Mouse (Mus musculus) urinary bladder, adult 2 months (tissue): ENCODE results near the gene Fads1. TPM values are rescaled to one million over a fixed set of nuclear protein-coding genes. Genes with fewer than 3 reads are reported as not detected.
A peak's percentile ranks its signal among the peaks of the same experiment; 100 is the strongest.

Experiments
- DNase-seq: peaks from one replicate; pipeline ENCODE4 v3.0.0; 2022; ENCODE audit warnings: low spot score
- polyA plus RNA-seq: library from polyadenylated mRNA; depleted of rRNA; stranded (reverse); fragments of >200 nt; gene quantifications from 2 replicates; pipeline ENCODE4 v1.2.3, GENCODE M21; 2012

The Fads1 gene
- polyA plus RNA-seq, 1 experiment: 75.3 TPM

DNA sequence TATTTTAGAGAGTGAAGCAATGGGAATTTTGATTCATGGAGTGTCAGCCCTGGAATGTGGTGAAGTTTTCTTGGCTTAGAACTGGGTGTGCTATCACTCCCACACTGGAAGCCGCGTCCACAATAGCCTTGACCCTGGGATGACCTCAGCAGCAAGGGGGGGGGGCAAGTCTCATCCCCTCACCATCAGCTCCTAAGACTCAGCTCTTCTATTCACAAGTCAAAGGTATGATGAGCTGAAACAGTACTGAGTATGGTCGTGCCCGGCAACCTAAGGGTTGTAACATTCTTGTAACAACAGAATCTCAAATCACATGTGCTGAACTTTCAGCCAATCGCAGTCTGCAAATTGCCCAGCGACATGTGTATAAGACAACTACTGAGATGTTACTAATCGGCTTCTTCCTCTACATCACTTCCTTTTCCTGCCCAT, 5.7 kb upstream of the Fads1 start:
- DNase-seq: no peak

- DNase-seq: no peak
Measured at GRCm38 (mm10) chr19:10181225-10181624, 1.5 kb upstream of the Fads1 start.

DNA sequence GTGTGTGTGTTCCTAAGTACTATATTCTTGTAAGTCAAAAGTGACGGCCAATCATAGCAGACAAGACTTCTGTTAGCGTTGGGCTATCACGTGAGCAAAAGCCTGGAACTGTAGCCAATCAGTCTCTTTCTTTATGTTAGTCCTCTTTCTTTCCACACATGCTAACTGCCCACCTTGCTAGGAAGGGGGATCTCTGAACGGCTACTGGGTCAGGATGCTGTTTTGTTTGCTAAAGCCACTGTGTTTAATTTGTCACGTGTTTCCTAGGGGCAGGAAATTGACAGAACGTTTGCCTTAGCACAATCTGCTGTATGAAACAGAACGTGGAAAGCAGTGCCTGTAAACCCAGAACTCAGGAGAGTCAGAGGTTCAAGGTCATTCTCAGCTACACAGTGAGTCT, 546 bp upstream of the Fads1 start:
- DNase-seq: no peak

- DNase-seq: peak; percentile 53
Measured at GRCm38 (mm10) chr19:10183299-10183983, 753 bp downstream of the Fads1 start.

GRCm38 (mm10) chr19:10184096-10184495, 1.4 kb downstream of the Fads1 start:
- no peak for DNase-seq

DNA sequence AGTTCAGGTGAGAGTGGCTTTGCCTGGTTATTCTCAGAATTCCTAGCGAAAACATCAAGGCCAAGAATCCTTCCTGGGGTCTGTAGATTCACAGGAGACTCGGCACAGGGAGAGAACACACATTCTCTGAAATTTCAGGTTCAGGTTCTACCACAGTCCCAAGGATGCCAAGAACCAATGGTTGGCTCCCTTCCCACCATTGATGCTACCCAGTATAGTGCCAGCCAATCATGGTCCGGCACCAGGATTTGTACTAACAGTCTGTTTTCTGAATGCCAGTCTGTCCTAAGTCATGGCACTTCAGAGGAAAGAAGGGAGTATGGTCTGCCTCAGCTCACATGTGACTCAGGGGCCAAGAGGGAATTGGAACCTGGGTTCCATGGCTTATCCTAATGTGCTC, 3.2 kb downstream of the Fads1 start:
- no peak for DNase-seq

- DNase-seq: no peak
Measured at GRCm38 (mm10) chr19:10186569-10186968, 3.9 kb downstream of the Fads1 start.

DNA sequence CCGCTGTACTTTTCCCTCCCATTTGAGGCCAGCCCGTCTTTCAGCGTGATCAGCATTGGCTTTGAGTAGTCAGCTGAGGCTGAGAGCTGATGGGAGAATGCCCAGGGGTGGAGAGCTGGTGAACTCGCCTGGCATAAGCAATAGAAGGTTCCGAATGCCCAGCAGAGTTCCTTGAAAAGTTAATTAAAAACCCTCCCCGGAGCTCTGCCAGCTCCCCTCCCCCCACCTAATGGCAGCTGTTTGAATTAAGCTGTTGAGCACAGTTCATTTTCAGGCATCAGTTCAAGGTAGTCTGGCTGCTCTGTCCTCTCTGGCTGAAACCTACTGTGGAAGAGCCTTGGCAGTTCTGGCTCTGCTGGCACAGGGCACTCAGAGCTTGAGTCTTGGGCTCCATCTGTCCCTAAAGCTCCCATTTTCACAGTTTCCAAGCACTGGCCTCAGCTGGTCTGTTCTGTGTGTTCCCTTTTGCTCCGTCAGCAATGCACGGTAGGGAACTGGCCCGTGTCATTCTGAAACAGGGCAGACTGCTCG, 5.7 kb downstream of the Fads1 start:
- no peak for DNase-seq

DNA sequence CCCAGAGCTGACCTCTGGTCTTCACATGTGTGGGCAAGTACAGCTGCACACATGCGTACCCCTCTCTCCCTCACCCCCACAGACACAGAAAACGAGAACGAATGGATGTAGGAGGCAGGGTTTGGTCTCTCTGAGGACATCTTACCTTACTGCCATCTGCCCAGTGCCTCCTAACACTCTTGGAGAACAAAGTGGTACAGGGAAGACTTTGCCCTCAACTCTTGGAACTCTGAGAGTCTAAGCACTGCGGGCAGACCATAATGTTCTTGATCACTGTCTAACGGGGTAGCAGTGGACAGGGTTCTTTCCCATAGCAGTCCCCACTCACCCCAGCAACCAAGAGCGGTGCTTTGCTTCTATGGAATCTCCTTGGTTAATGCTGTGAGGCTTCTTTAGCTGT, 6.3 kb downstream of the Fads1 start:
- no peak for DNase-seq

- no peak for DNase-seq
Measured at GRCm38 (mm10) chr19:10189940-10190339, 7.3 kb downstream of the Fads1 start.

DNA sequence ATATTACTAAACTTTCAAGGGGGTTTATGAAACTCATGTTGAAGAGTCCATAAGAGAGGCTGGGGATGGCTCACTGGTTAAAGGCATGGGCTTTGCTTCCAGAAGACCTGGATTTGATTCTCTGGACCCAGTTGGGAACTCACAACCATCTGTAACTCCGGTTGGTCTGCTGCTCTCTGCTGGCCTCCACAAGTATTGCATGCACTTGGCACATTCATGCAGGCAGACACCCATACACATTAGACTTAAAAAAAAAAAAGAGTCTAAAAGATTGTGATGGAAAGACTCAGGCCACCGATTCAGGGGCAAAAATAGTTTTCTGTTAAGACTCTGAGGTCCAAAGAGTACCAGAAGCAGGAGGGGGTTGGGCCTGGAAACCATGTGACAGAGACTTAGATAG, 8.1 kb downstream of the Fads1 start:
- DNase-seq: peak; percentile 45

DNA sequence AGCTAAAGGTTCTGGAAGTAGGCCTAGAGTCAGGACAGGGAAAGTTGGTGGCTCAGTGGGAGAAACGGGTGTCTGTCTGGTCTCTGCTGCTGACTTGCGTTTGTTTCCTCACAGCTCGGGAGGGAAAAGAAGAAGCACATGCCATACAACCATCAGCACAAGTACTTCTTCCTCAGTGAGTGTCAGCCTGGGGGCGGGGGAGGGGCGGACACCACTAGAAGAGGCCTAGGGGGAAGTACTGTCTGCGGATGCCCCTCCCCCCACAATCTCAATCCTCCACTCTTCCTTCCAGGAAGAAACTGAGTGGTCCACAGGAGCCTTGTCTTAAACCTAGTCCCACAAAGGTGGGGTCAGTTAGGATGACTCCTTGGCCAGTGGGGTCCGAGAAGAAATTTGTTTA, 8.6 kb downstream of the Fads1 start:
- no peak for DNase-seq

DNA sequence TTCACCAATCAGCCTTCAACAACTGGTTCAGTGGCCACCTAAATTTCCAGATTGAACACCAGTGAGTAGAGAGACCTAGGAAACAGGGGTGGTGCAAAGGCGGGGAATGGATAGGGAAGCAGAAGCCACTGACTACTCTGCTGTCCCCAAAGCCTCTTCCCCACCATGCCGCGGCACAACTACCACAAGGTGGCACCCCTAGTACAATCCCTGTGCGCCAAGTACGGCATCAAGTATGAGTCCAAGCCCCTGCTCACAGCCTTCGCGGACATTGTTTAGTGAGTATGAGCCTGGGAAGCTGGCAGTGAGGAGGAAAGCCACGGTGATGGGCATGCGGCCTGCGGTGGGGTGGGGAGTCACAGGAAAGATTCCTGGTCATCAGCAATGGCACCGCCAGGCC, 11.6 kb downstream of the Fads1 start:
- DNase-seq: no peak

- no peak for DNase-seq
Measured at GRCm38 (mm10) chr19:10195252-10195651, 12.6 kb downstream of the Fads1 start.

DNA sequence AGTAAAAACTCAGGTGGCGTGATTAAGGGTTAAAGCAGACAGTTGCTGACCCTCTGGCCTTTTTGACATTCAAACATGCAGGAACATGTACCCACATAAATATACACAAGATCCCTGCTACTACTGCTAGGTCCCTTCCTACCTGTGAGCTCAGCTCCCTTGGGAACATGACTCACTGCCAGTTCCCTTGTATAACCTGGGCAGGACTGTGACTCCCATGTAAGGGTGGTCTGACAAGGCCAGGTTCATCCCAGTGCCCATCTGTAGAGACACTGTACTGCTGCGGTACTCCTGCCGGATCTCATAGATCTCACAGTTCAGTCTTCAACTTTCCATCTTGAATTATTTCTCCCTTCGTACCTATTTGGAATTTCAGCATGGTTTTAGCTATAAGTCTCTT, 14.4 kb downstream of the Fads1 start:
- DNase-seq: no peak

DNA sequence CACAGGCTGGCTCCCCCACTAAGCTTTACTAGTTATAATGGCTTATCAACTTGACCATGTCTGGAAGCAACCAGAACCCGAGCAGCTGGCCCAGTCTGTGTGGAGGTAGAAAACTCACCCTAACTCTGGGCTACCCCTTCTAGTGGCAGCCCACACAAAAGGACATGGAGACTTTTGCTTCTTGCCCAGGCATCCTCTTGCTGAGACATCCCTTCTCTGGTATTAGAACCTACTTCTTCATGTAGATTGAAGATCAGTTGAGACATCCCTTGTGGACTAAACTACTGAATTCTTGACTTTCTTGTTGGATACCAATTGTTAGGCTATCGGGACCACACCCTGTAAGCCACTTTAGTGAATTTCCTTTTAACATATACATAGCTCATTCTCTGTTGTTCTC, 15.6 kb downstream of the Fads1 start:
- no peak for DNase-seq

DNA sequence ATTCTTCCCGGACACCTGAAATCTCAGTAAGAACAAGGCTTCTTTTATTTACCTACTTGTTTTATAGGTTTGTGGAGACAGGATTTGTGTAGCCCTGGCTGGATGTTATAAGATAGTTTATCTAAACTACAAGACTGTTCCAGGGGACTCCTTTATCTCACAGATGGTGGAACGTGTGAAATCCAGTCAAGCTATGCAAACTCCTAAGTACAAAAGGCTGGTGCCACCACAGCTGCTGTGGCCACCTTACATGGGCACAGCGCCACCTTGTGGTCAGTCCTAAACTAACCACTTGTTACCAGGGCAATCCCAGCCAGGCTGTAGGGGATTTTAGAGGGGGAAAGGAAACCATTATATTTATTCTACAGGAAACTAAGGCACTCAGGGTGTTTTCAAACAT, 16.0 kb downstream of the Fads1 start:
- DNase-seq: peak; percentile 62

- no peak for DNase-seq
Measured at GRCm38 (mm10) chr19:10203146-10203847, 20.6 kb downstream of the Fads1 start.

GRCm38 (mm10) chr19:10203848-10204615, 21.3 kb downstream of the Fads1 start, which contains the start of the genes Tmem258 and Fen1:
Tmem258 (plus strand) TSS chr19:10204014.
Fen1 (minus strand) TSS chr19:10204169.
- DNase-seq: peak; percentile 90

- no peak for DNase-seq
Measured at GRCm38 (mm10) chr19:10204616-10205001, 21.9 kb downstream of the Fads1 start.

DNA sequence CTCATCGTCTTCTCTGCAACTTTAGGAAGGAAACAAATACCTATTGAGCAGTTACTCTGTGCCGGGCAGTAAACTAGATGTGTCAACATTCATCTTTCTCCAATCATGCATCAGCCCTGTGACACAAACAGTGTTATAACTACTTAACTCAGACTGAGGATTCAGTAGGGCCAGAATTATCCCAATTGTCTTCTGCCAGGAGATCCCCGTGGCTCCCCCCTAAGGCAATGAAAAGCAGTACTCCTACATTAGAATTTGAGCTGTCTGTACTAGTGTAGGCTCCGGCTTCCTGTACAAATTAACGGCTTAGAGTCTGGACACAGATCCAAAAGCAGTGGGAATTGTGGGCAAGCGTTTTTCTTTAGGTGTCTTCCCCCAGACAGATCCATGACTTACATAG, 22.4 kb downstream of the Fads1 start:
- no peak for DNase-seq

GRCm38 (mm10) chr19:10208851-10209250, 26.2 kb downstream of the Fads1 start:
- DNase-seq: no peak
